Mouse (Mus musculus) forebrain, embryonic 16.5 days (tissue): ENCODE results near the gene Pkp4. TPM values are rescaled to one million over a fixed set of nuclear protein-coding genes. Genes with fewer than 3 reads are reported as not detected.

ENCODE experiments used
- ATAC-seq: fragments of 200-750 bp; cut with Nextera tagmentation; 2 replicates; pipeline ENCODE4 v1.8.0; 2017; ENCODE audit warnings: mild to moderate bottlenecking, moderate library complexity
- H3K27ac ChIP-seq: fragments of 300-500 bp; sonication (generic); 2 replicates; pipeline ENCODE4 v1.5.1; 2014; ENCODE audit warnings: low read length, control low read depth
- H3K27me3 ChIP-seq: fragments of 300-500 bp; sonication (generic); replicated peaks from 2 replicates; pipeline ENCODE4 v1.6.1; 2014; ENCODE audit warnings: low read length; ENCODE audit not compliant: control insufficient read depth, insufficient read depth
- H3K36me3 ChIP-seq: fragments of 300-500 bp; sonication (generic); 2 replicates; pipeline ENCODE4 v1.6.1; 2014; ENCODE audit not compliant: control insufficient read depth, insufficient read depth
- H3K4me1 ChIP-seq: fragments of 300-500 bp; sonication (generic); replicated peaks from 2 replicates; pipeline ENCODE4 v1.6.1; 2014; ENCODE audit warnings: low read length; ENCODE audit not compliant: control insufficient read depth, insufficient read depth
- H3K4me2 ChIP-seq: fragments of 300-500 bp; sonication (generic); 2 replicates; pipeline ENCODE4 v1.6.1; 2014; ENCODE audit warnings: mild to moderate bottlenecking, low read length, control low read depth
- H3K4me3 ChIP-seq: fragments of 300-500 bp; sonication (generic); replicated peaks from 2 replicates; pipeline ENCODE4 v1.5.1; 2014; ENCODE audit warnings: mild to moderate bottlenecking, low read length, control low read depth
- H3K9ac ChIP-seq: fragments of 300-500 bp; sonication (generic); replicated peaks from 2 replicates; pipeline ENCODE4 v1.6.1; 2014; ENCODE audit warnings: low read depth, low read length, control low read depth
- H3K9me3 ChIP-seq: fragments of 300-500 bp; sonication (generic); 2 replicates; pipeline ENCODE4 v1.6.1; 2016; ENCODE audit warnings: low read length; ENCODE audit not compliant: control insufficient read depth
- WGBS: fragments of 180-500 bp; shearing (Covaris S2); extraction: QIAGEN DNeasy Blood & Tissue Kit; methylation state at CpG from one replicate; pipeline ENCODE4 v1.1.7; 2014; 5-methylcytosine and 5-hydroxymethylcytosine counted together
- polyA plus RNA-seq: library from polyadenylated mRNA; unstranded; fragments of >200 nt; fragmentation: Nextera tagmentation; extraction: Ambion mirVana; gene quantifications from 2 replicates; pipeline ENCODE4 v1.2.1, GENCODE M21; 2015

Gene Pkp4
- polyA plus RNA-seq, 1 experiment from 2014 or later: 26.3 TPM

GRCm38 (mm10) chr2:59227011-59227410, 66.4 kb downstream of the Pkp4 start:
- no peaks in the 10 kb centered on the region for H3K27me3 ChIP-seq
- 82% methylated on average over 3 of the region's 3 CpGs for whole genome bisulfite sequencing
- H3K4me1 ChIP-seq: peaks cover 6% of the 10 kb centered on the region; the same call in 1 of the 2 replicates
- no peak overlapping the region for H3K4me3 ChIP-seq
- no peak overlapping the region for H3K4me2 ChIP-seq
- H3K9ac ChIP-seq: no peak overlapping the region
- H3K27ac ChIP-seq: no peak overlapping the region
- H3K36me3 ChIP-seq: no peaks in the 10 kb centered on the region
- H3K9me3 ChIP-seq: no peaks in the 10 kb centered on the region
- ATAC-seq: no peak

GRCm38 (mm10) chr2:59227508-59228263, 67.0 kb downstream of the Pkp4 start:
- H3K9ac ChIP-seq: no peak overlapping the region
- peaks cover 6% of the 10 kb centered on the region; the same call in 1 of the 2 replicates for H3K4me1 ChIP-seq
- H3K27me3 ChIP-seq: no peaks in the 10 kb centered on the region
- H3K4me2 ChIP-seq: no peak overlapping the region
- WGBS: 95% methylated on average over 8 of the region's 8 CpGs
- H3K9me3 ChIP-seq: no peaks in the 10 kb centered on the region
- no peak overlapping the region for H3K4me3 ChIP-seq
- no peaks in the 10 kb centered on the region for H3K36me3 ChIP-seq
- no peak overlapping the region for H3K27ac ChIP-seq
- ATAC-seq: no peak

GRCm38 (mm10) chr2:59229250-59229895, 68.7 kb downstream of the Pkp4 start:
- Histone ChIP-seq H3K9ac (no peak overlapping the region), H3K4me2 (no peak overlapping the region), H3K4me3 (no peak overlapping the region), H3K9me3 (no peaks in the 10 kb centered on the region), H3K27ac (no peak overlapping the region), H3K4me1 (peaks cover 6% of the 10 kb centered on the region; the same call in 1 of the 2 replicates), H3K27me3 (no peaks in the 10 kb centered on the region), H3K36me3 (no peaks in the 10 kb centered on the region)
- WGBS: 81% methylated on average over 11 of the region's 11 CpGs
- ATAC-seq: no peak

DNA sequence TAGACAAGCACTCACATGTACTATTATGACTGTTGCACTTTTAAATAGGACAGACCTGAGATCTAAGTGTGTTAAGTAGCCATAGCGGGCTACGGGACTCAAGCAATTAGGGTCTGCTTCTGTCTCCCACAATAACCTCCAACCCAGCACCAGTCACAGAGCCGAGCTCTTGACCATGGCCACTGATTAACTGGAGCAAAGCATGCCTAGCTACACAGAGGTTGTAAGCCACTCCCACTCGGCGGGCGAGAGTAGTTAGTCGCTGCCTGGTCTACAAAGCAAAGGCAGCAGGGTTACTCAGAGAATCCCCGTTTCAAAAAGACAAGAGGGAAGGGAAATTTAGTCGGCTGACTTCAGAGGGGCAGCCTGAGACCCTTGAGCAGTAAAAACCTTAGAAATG, 70.0 kb downstream of the Pkp4 start:
- WGBS: 21% methylated on average over 9 of the region's 9 CpGs
- Histone ChIP-seq H3K36me3 (no peaks in the 10 kb centered on the region), H3K27me3 (no peaks in the 10 kb centered on the region), H3K4me1 (peaks cover 6% of the 10 kb centered on the region; the same call in 1 of the 2 replicates), H3K9ac (no peak overlapping the region), H3K9me3 (no peaks in the 10 kb centered on the region), H3K4me2 (no peak overlapping the region), H3K27ac (no peak overlapping the region), H3K4me3 (no peak overlapping the region)
- 0 out of 2 replicates have a peak, but pooled peaks have one; percentile 31 for ATAC-seq

GRCm38 (mm10) chr2:59231514-59231913, 70.9 kb downstream of the Pkp4 start:
- 89% methylated on average over 5 of the region's 5 CpGs for WGBS
- Histone ChIP-seq H3K4me1 (peaks cover 6% of the 10 kb centered on the region; the same call in 1 of the 2 replicates), H3K27me3 (no peaks in the 10 kb centered on the region), H3K4me3 (no peak overlapping the region), H3K36me3 (no peaks in the 10 kb centered on the region), H3K9me3 (no peaks in the 10 kb centered on the region), H3K4me2 (no peak overlapping the region), H3K27ac (no peak overlapping the region), H3K9ac (no peak overlapping the region)
- no peak for ATAC-seq

- Histone ChIP-seq H3K4me3 (no peak overlapping the region), H3K4me1 (0 out of 2 replicates have a peak, but pooled peaks cover 2% of the 10 kb centered on the region), H3K4me2 (no peak overlapping the region), H3K9me3 (no peaks in the 10 kb centered on the region), H3K36me3 (no peaks in the 10 kb centered on the region), H3K9ac (no peak overlapping the region), H3K27ac (no peak overlapping the region), H3K27me3 (no peaks in the 10 kb centered on the region)
- no peak for ATAC-seq
- WGBS: 84% methylated on average over 13 of the region's 13 CpGs
Observed at GRCm38 (mm10) chr2:59233294-59233923, 72.8 kb downstream of the Pkp4 start.

GRCm38 (mm10) chr2:59233936-59234335, 73.3 kb downstream of the Pkp4 start:
- 91% methylated on average over 5 of the region's 5 CpGs for WGBS
- no peaks in the 10 kb centered on the region for H3K27me3 ChIP-seq
- ATAC-seq: no peak
- H3K36me3 ChIP-seq: no peaks in the 10 kb centered on the region
- H3K27ac ChIP-seq: no peak overlapping the region
- H3K9me3 ChIP-seq: no peaks in the 10 kb centered on the region
- 0 out of 2 replicates have a peak, but pooled peaks cover 2% of the 10 kb centered on the region for H3K4me1 ChIP-seq
- H3K4me2 ChIP-seq: no peak overlapping the region
- no peak overlapping the region for H3K4me3 ChIP-seq
- H3K9ac ChIP-seq: no peak overlapping the region

- 0 out of 2 replicates have a peak, but pooled peaks cover 2% of the 10 kb centered on the region for H3K4me1 ChIP-seq
- no peak overlapping the region for H3K9ac ChIP-seq
- no peak overlapping the region for H3K27ac ChIP-seq
- ATAC-seq: no peak
- WGBS: 94% methylated on average over 5 of the region's 5 CpGs
- H3K9me3 ChIP-seq: no peaks in the 10 kb centered on the region
- H3K4me2 ChIP-seq: no peak overlapping the region
- H3K4me3 ChIP-seq: no peak overlapping the region
- no peaks in the 10 kb centered on the region for H3K27me3 ChIP-seq
- H3K36me3 ChIP-seq: no peaks in the 10 kb centered on the region
Observed at GRCm38 (mm10) chr2:59234537-59234936, 73.9 kb downstream of the Pkp4 start.

- Histone ChIP-seq H3K9me3 (no peaks in the 10 kb centered on the region), H3K27ac (no peak overlapping the region), H3K36me3 (no peaks in the 10 kb centered on the region), H3K9ac (no peak overlapping the region), H3K4me2 (no peak overlapping the region), H3K27me3 (no peaks in the 10 kb centered on the region), H3K4me1 (no peaks in the 10 kb centered on the region), H3K4me3 (no peak overlapping the region)
- ATAC-seq: no peak
- WGBS: 92% methylated on average over 10 of the region's 10 CpGs
Observed at GRCm38 (mm10) chr2:59239841-59240395, 79.3 kb downstream of the Pkp4 start.
